Mouse (Mus musculus) megakaryocyte, embryonic 14.5 days (primary cell): ENCODE results near the gene Ifih1.

Source experiments
- FLI1 ChIP-seq: IDR thresholded peaks from 2 replicates; pipeline ENCODE4 v1.6.1; 2012; ENCODE audit warnings: low read length, inconsistent platforms, mixed read lengths
- GATA1 ChIP-seq: IDR thresholded peaks from 3 replicates; pipeline ENCODE4 v1.6.1; 2012; ENCODE audit warnings: mixed read lengths, low read length, inconsistent platforms, borderline replicate concordance

DNA sequence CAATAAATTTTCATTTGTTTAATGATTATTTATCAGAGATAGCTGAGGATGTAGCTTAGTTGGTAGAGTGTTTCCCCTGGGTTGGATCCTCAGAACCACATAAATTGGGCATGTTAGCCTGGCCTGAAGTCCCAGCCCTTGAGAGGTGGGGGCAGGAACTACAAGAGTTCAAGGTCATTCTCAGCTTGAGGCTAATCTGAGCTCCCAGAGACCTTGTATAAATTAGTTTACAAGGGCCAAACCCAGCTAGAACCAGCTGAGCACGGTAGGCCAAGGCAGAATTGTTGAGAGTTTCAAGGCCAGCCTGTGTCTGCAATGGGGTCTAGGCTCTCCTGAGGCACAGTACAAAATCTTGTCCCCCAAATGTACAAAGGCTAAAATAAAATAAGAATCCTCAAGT is 19.5 kb upstream of the Ifih1 start:
- TF ChIP-seq GATA1 = no peak
- no peak for TF ChIP-seq FLI1
